Mouse (Mus musculus): ENCODE measurements at regions not wholly inside any gene's neighbourhood (a gene's known extent, or its start where the extent isn't known, plus 50 kb on each side); places are given as distances from the start of the nearest gene placed in this dataset.
"Not testable (repeated sequence)": the region's sequence is repeated elsewhere in the genome, so short reads cannot be mapped to it uniquely, and the experiment has no call there.

DNA sequence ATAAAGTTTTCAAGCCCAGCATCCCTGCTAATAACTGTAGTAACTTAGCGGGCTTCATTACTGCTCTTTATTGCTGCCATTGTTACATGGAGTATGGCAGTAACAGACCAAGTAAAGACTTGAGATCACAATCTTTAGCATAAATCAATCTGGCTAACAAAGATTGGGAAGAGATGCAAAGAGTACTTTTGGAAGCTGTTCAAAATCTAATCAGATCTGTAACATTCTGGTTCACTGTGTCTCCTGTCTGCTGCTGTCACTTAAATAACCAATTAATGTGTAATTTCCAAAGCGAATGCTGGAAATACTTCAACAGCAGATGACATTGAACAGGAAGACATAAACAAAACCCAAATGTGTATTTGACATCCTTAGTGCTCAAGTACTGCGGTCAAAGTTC, 1467.7 kb downstream of the Zfp704 start:
- Histone ChIP-seq H3ac (ENCODE audit: control insufficient read depth, insufficient read length) (no peak overlapping the region), H3K27me3 (ENCODE audit: control insufficient read depth, insufficient read depth, insufficient read length) (no peaks in the 10 kb centered on the region), H3K79me2 (ENCODE audit: control insufficient read depth, insufficient read depth) (no peaks in the 10 kb centered on the region), H3K4me2 (ENCODE audit: low read depth) (no peak overlapping the region), H3K4me3 (no peak overlapping the region), H3K36me3 (ENCODE audit: control insufficient read depth, insufficient read depth) (no peaks in the 10 kb centered on the region)
- TF ChIP-seq REST (IDR thresholded peaks at IDR 0.05; ENCODE audit: insufficient read depth, insufficient read length): no peak

DNA sequence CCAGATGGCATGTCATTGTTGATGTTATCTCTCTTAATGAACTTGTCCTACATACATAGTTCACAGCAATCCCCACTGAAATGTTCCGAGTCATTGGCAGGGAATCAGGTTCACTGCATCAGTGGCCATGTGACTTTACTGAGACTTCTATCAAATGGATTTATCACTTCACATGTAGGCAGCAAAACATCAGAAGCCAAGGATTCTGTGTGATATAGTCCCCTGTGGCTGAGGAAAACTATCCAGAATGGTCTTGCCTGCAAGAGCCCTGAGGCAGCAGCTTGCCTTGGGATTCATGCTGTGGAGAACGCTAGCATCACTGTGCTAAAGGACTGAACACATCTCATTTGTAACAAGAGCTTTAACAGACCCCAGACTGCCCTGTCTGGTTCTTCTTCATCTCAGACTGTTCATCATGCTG, 1468.2 kb downstream of the Zfp704 start:
- Histone ChIP-seq H3K36me3 (ENCODE audit: control insufficient read depth, insufficient read depth) (no peaks in the 10 kb centered on the region), H3K79me2 (ENCODE audit: control insufficient read depth, insufficient read depth) (no peaks in the 10 kb centered on the region), H3K27me3 (ENCODE audit: control insufficient read depth, insufficient read depth, insufficient read length) (no peaks in the 10 kb centered on the region), H3ac (ENCODE audit: control insufficient read depth, insufficient read length) (no peak overlapping the region), H3K4me2 (ENCODE audit: low read depth) (no peak overlapping the region), H3K4me3 (no peak overlapping the region)
- no peak for TF ChIP-seq TCF3 (IDR thresholded peaks at IDR 0.05; ENCODE audit: insufficient read length, low read depth)
- TF ChIP-seq CEBPB (IDR thresholded peaks at IDR 0.05; ENCODE audit: insufficient read depth, poor library complexity, severe bottlenecking): no peak

DNA sequence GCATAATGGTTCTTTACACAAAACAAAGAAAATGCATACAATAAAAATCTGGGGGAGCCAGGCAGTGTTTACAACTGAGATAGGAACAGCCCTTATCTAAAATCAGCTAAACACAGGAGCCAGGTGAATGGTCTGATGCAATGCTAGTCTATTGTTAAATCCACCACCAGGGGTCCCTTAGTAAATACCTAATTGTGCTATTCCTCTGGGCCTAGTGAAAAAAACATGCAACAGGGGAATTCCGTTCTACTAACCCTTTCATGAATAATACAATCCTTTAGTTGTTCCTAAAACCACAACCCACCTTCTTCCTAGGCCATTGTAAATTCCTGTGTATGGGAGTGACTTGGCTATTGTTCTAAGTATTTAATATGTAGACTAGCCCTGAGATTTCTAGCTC, 1486.2 kb downstream of the Zfp704 start:
- H3K36me3 ChIP-seq (ENCODE audit: control insufficient read depth, insufficient read depth); H3ac ChIP-seq (ENCODE audit: control insufficient read depth, insufficient read length); H3K79me2 ChIP-seq (ENCODE audit: control insufficient read depth, insufficient read depth); H3K4me3 ChIP-seq; H3K27me3 ChIP-seq (ENCODE audit: control insufficient read depth, insufficient read depth, insufficient read length); H3K4me2 ChIP-seq (ENCODE audit: low read depth): not testable (repeated sequence)

DNA sequence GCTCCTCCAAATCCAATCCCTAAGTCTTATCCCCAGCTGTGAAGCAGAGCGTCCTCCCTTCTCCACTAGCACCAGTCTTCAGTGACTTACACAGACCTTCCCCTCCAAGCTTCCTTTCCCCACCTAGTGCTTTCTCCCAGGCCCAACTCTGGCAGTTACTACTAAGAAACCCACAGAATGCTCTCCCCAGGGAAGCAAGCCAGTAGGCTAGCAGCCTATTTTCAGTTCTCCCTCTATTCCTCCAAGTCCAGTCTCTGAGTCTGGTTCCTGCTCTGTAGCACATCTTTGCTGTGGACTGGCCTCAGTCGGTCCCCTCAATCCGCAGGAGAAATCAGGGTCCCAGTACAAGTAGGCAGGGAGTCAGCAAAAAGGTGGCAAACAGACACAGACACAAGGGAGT, 1486.7 kb downstream of the Zfp704 start:
- TF ChIP-seq POLR2AphosphoS2 (IDR thresholded peaks at IDR 0.05; ENCODE audit: insufficient read length, low read depth) (no peak), SRF (IDR thresholded peaks at IDR 0.05; ENCODE audit: control insufficient read depth, insufficient read length, low read depth) (no peak), REST (IDR thresholded peaks at IDR 0.05; ENCODE audit: insufficient read depth, insufficient read length) (no peak), TCF12 (IDR thresholded peaks at IDR 0.05; ENCODE audit: insufficient read depth, poor library complexity, severe bottlenecking) (no peak)
- Histone ChIP-seq H3ac (ENCODE audit: control insufficient read depth, insufficient read length) (no peak overlapping the region), H3K4me2 (ENCODE audit: low read depth) (no peak overlapping the region), H3K4me3 (no peak overlapping the region), H3K27me3 (ENCODE audit: control insufficient read depth, insufficient read depth, insufficient read length) (no peaks in the 10 kb centered on the region), H3K79me2 (ENCODE audit: control insufficient read depth, insufficient read depth) (no peaks in the 10 kb centered on the region), H3K36me3 (ENCODE audit: control insufficient read depth, insufficient read depth) (no peaks in the 10 kb centered on the region)

DNA sequence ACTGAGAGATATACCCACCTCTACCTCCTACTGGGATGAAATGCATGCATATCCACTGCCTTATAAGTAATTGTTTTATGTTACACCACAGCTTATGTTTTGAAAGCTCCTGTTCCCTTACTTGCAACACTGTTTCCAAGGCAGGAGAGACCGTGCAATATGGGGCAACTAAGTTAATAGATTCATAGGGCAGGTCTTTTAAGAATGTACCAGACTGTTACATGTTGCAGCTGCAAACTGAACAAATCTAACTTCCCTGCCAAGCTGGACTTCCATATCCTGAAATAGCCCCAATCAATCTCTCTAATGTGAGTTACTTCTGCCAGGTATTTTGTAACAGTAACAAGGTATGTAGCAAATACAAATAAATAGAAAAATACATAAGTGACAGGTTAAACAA, 1478.0 kb upstream of the 1700008P02Rik start:
- no peak overlapping the region for H3ac ChIP-seq (ENCODE audit: control insufficient read depth, insufficient read length)
- no peak overlapping the region for H3K4me2 ChIP-seq (ENCODE audit: low read depth)
- no peaks in the 10 kb centered on the region for H3K36me3 ChIP-seq (ENCODE audit: control insufficient read depth, insufficient read depth)
- H3K79me2 ChIP-seq (ENCODE audit: control insufficient read depth, insufficient read depth): no peaks in the 10 kb centered on the region
- no peaks in the 10 kb centered on the region for H3K27me3 ChIP-seq (ENCODE audit: control insufficient read depth, insufficient read depth, insufficient read length)
- H3K4me3 ChIP-seq: no peak overlapping the region
- TF ChIP-seq E2F4 (IDR thresholded peaks at IDR 0.05; ENCODE audit: insufficient read depth) (no peak), REST (IDR thresholded peaks at IDR 0.05; ENCODE audit: insufficient read depth, insufficient read length) (no peak), USF1 (IDR thresholded peaks at IDR 0.05; ENCODE audit: low read depth) (no peak), POLR2A (IDR thresholded peaks at IDR 0.05; ENCODE audit: insufficient read length, low read depth) (no peak), TCF12 (IDR thresholded peaks at IDR 0.05; ENCODE audit: insufficient read depth, poor library complexity, severe bottlenecking) (no peak), MYOG (IDR thresholded peaks at IDR 0.05; ENCODE audit: control insufficient read depth in 1 of 3, insufficient read depth in 1 of 3, insufficient read length in 2 of 3, low read depth in 2 of 3) (no peak), MAX (IDR thresholded peaks at IDR 0.05; ENCODE audit: low read depth) (no peak), POLR2AphosphoS2 (IDR thresholded peaks at IDR 0.05; ENCODE audit: insufficient read length, low read depth) (no peak), SRF (IDR thresholded peaks at IDR 0.05; ENCODE audit: control insufficient read depth, insufficient read length, low read depth) (no peak), TCF3 (IDR thresholded peaks at IDR 0.05; ENCODE audit: insufficient read length, low read depth) (no peak)

DNA sequence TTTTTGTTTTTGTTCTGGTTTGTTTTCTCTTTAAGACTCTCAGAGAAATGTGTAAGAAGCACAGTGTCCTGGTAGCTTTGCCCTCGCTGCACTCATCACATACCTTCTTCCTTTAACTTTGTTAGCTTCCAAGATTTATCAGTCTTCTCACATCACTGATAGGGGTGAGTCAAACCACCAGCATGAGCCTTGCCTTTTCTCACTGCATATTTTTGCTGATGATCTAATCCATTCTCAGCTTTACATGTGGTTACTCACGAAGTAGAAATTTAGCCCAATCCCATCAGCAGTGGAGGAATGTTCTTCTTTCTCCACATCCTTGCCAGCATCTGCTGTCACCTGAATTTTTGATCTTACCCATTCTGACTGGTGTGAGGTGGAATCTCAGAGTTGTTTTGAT, 1464.5 kb upstream of the 1700008P02Rik start:
- Histone ChIP-seq H3ac (ENCODE audit: control insufficient read depth, insufficient read length) (no peak overlapping the region), H3K36me3 (ENCODE audit: control insufficient read depth, insufficient read depth) (no peaks in the 10 kb centered on the region), H3K4me3 (no peak overlapping the region), H3K27me3 (ENCODE audit: control insufficient read depth, insufficient read depth, insufficient read length) (no peaks in the 10 kb centered on the region), H3K79me2 (ENCODE audit: control insufficient read depth, insufficient read depth) (no peaks in the 10 kb centered on the region), H3K4me2 (ENCODE audit: low read depth) (no peak overlapping the region)
- TF ChIP-seq MAX (IDR thresholded peaks at IDR 0.05; ENCODE audit: low read depth) (no peak), POLR2A (IDR thresholded peaks at IDR 0.05; ENCODE audit: insufficient read length, low read depth) (no peak), REST (IDR thresholded peaks at IDR 0.05; ENCODE audit: insufficient read depth, insufficient read length) (no peak), SRF (IDR thresholded peaks at IDR 0.05; ENCODE audit: control insufficient read depth, insufficient read length, low read depth) (no peak), POLR2AphosphoS2 (IDR thresholded peaks at IDR 0.05; ENCODE audit: insufficient read length, low read depth) (no peak), E2F4 (IDR thresholded peaks at IDR 0.05; ENCODE audit: insufficient read depth) (no peak), USF1 (IDR thresholded peaks at IDR 0.05; ENCODE audit: low read depth) (no peak), TCF12 (IDR thresholded peaks at IDR 0.05; ENCODE audit: insufficient read depth, poor library complexity, severe bottlenecking) (no peak), MYOD1 (IDR thresholded peaks at IDR 0.05; ENCODE audit: control insufficient read depth in 1 of 3, insufficient read length in 2 of 3, low read depth in 2 of 3) (no peak), MYOG (IDR thresholded peaks at IDR 0.05; ENCODE audit: control insufficient read depth in 1 of 3, insufficient read depth in 1 of 3, insufficient read length in 2 of 3, low read depth in 2 of 3) (no peak), CEBPB (IDR thresholded peaks at IDR 0.05; ENCODE audit: insufficient read depth, poor library complexity, severe bottlenecking) (no peak), TCF3 (IDR thresholded peaks at IDR 0.05; ENCODE audit: insufficient read length, low read depth) (no peak)

Measured in myocyte (in vitro differentiated cells).